Comparison of ENCODE assay signal across 9 mouse cellular contexts in the genomic region with DNA sequence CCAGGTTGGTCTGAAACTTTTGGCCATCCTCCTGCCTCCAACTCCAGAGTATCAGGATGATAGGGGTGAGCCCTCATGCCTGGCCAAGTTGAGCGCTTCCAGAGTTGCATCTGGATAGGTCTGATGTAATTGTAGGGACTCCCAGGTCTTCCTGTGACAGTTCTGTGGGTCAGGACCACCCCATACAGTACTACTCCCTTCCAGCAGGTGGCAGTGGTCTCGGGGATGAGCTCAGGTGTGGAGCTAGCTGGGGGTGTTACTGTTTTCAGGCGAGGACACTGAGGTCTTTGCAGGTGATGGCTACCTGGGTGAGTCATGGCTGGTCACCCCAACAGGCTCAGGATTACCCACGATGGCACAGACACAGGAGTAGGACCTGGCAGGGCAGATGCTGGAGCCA. TPM values are rescaled to one million over a fixed set of nuclear protein-coding genes. Genes with fewer than 3 reads are reported as not detected.
DNase-seq lines count a peak whose midpoint lies in the region; ATAC-seq lines count a peak whose summit lies in the region.
"Had no signal": no experiment of that assay in that cellular context is flagged by ENCODE, and none has a peak within 500 bp of the region (broad histone marks: within the 10 kb centered on the region; RNA-seq: fewer than 3 reads in every experiment).

No protein-coding gene starts in this region.

- peak; percentile 57 for DNase-seq in CD4-positive, CD25-positive, alpha-beta regulatory T cell, adult 2 months (ENCODE audit: low read depth, low spot score)
- DNase-seq in layer of hippocampus, postnatal 10 days (ENCODE audit: low spot score in 2 of 2): peak; percentile 35 to 48
- DNase-seq in layer of hippocampus, adult 11-12 months (ENCODE audit: low spot score): no peak
- peak; percentile 74 for DNase-seq in adrenal gland, postnatal 10 days
- DNase-seq in kidney, adult 8-10 months: peak; percentile 9 to 28
- no peak for DNase-seq in left cerebral cortex, adult 11 months (ENCODE audit: low spot score)

- ATAC-seq in CD4-positive, CD25-positive, alpha-beta regulatory T cell, adult 4 months: no peak
- ATAC-seq in neutrophil, adult 5-6 weeks (ENCODE audit: extremely low read depth, insufficient number of reproducible peaks, low FRiP score, poor library complexity, severe bottlenecking): 0 out of 2 replicates have a peak, but pooled peaks have one; percentile 9

RNA-seq across cellular contexts. Expression of gene Fgf4, which starts 1.0 kb away (rescaled TPM):
- polyA plus RNA-seq in CD4-positive, CD25-positive, alpha-beta regulatory T cell, adult 4 months (2017; shearing (Covaris generic)): under 1 TPM in 1 of 2 experiments, not detected in 1; 0.11 TPM
- not detected for total RNA-seq in layer of hippocampus, postnatal 10 days (2021)
- not detected for total RNA-seq in adrenal gland, postnatal 10 days (2021)
- 0.23 TPM in 1 of 2 replicates, not detected in the other for total RNA-seq in neutrophil, adult 5-6 weeks (2017)
- polyA plus RNA-seq: heart, embryonic 13.5 days had no signal

RNA-seq across cellular contexts. Expression of gene Fgf3, which starts 8.3 kb away (rescaled TPM):
- polyA plus RNA-seq in CD4-positive, CD25-positive, alpha-beta regulatory T cell, adult 4 months (2017; shearing (Covaris generic)): not detected
- total RNA-seq in layer of hippocampus, postnatal 10 days (2021): not detected
- under 1 TPM; 0.27 to 0.33 TPM for total RNA-seq in adrenal gland, postnatal 10 days (2021)
- 0.35 TPM in 1 of 2 replicates, not detected in the other for total RNA-seq in neutrophil, adult 5-6 weeks (2017)

RNA-seq across cellular contexts. Expression of gene Fgf15, which starts 50.2 kb away (rescaled TPM):
- not detected for polyA plus RNA-seq in CD4-positive, CD25-positive, alpha-beta regulatory T cell, adult 4 months (2017; shearing (Covaris generic))
- total RNA-seq in layer of hippocampus, postnatal 10 days (2021): not detected
- not detected for total RNA-seq in adrenal gland, postnatal 10 days (2021)
- total RNA-seq in neutrophil, adult 5-6 weeks (2017): not detected in 2 replicates

Comparison
In these comparisons a context has a peak if more than half of its experiments do, and no peak if none do; other contexts are left out.
1. DNase-seq: peak in CD4-positive, CD25-positive, alpha-beta regulatory T cell, adult 2 months (single experiment), layer of hippocampus, postnatal 10 days (2 of 2), adrenal gland, postnatal 10 days (single experiment) and kidney, adult 8-10 months (2 of 2); none in layer of hippocampus, adult 11-12 months (single experiment) and left cerebral cortex, adult 11 months (single experiment).